Mouse (Mus musculus): ENCODE results near the gene H2-Eb2.

Gene H2-Eb2

DNA sequence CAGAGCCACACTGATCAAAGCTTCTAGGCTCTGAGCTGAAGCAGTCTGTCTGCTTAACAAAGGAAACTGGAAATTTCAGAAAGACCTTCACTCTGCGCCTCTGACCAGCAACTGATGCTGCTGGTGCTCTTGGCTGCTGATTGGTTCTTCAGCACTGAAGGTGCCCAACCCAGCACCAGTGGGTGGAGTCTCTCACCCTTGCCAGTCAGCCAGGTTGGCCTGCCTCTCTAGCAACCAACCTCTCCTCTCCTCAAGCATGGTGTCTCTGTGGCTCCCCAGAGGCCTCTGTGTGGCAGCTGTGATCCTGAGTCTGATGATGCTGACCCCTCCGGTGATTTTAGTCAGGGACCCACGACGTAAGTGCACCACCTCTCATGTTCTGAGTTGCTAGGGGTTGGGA, at the start of gene H2-Eb2:
TSS of gene H2-Eb2 (plus strand) at position 230 of the 400 bp plus-strand sequence.
- DNase-seq (ENCODE audit: low read depth, low spot score) = peak; percentile 91

DNA sequence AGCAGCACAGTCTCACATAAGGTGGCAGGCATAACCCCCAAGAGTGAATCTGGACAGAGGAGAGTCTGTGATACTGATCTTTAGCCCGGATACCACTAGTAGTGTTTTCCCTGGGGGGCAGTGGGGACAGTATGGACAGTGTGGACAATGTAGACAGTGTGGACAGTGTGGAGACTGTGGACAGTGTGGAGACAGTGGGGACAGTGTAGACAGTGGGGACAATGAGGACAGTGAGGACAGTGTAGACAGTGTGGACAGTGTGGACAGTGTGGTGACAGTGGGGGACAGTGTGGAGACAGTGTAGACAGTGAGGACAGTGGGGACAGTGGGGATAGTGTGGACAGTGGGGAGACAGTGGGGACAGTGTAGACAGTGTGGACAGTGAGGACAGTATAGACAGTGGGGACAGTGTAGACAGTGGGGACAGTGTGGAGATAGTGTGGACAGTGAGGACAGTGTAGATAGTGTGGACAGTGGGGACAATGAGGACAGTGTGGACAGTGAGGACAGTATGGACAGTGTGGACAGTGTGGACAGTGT, 44.9 kb upstream of the H2-Eb2 start:
- no peak for DNase-seq (ENCODE audit: low read depth, low spot score)

DNA sequence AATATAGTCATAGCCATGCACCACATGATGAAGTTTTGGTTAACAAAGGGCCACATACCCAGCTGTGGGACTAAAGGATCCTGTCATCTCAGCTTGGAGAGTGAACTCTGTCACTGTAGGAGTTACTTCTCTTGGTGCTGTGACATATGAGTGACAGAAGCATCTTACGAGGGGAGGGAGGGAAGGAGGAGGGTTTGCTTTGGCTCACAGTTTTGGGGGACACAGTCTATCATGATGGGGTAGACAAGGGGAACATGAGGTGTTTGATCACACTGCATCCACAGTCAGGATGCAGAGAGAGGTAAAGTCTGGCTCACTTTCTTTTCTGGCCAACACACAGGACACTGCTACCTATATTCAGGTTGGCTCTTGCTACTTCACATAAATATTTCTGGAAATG, 43.6 kb upstream of the H2-Eb2 start:
- DNase-seq (ENCODE audit: low read depth, low spot score) = no peak

DNA sequence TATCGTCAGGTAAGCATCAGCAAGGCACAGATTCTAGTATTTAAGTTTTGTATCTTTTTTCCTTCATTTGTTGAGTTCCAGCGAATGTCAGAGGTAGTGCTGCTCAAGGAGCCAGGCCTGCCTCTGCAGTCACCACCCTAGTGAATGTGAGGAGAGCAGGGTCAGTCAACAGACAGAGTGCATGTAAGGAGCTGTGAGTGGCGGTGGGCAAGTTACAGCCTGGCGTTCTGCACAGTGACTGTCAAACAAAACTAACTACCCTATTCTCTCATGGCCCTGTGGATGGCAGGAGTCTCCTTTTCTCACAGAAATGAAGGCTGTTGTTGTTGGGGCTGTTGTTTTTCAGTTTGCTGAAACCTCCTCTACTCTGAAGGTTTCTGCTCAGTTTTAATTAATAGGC, 40.1 kb upstream of the H2-Eb2 start:
- DNase-seq (ENCODE audit: low read depth, low spot score) = no peak

DNA sequence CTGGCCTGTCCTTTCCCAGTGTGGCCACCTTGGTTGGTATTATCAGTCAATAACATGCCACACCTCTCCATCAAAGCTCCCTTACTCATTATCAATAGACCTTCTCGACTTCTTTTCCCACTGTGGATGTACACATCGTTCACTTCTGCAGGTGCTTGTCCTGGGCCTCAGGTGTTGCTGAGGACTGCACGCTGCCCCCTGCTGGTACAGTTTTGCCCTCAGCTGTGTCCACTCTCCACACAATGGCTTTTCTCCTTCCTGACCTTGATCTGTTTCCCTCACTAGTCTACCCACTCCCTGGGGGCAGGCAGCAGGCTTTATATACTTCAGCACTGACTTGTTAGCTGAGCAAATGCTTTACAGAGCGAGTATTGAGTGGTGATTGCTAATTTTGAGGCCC, 39.6 kb upstream of the H2-Eb2 start:
- peak; percentile 62 for DNase-seq (ENCODE audit: low read depth, low spot score)

DNA sequence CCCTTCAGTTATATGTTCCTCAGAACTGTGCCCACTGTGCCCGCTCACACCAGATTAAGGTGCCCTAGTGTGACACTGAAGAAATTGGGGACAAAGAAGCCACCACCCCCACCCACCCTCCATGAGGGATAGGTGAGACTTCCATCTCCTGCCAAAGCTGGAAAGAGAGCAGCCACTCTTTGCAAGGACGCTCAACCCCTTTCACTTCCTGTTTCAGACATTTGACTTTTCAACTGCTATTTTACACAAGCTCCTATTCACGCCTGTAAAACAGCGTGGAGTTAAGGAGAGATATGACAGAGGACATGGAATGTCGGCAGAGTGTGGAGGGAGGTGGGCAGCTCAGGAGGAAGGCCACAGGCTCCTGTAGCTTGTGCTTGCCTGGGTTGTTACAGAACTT, 39.0 kb upstream of the H2-Eb2 start:
- no peak for DNase-seq (ENCODE audit: low read depth, low spot score)

DNA sequence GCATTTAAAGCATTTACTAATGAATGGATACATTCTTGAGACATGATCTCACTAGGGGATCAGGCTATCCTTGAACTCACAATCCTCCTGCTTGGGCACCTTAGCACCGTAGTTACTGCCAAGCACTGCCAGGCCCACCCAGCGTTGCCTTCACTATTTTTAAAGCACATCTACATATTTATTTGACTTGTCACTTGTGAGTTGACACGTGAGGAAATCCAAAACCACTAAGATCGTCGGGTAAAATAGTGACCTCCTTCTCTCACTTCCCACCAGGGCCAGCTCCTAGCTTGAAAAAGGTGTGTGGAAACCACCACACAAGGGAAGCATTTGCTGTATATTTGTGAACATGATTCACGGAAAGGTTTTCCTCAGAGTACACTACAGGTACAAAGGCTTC, 38.5 kb upstream of the H2-Eb2 start:
- peak; percentile 79 for DNase-seq (ENCODE audit: low read depth, low spot score)

DNA sequence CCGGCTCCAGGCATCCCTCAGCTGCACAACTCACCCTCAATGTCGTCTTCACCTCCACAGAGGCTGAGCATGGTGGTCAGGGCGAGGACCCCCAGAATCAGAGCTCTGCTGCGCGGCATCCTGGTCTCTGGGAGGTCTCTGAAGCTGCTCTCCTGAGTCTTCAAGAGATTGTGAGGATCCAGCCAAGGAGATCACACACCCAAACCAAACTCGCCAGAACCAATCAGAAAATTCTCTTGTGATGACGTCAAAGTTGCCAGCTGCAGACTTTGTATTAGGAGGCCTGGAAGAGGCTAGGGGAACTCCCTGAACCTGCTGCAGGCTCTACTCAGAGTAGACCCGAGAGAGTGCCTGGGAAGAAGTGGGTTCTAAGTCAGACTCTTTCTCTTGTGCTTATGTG, 37.8 kb upstream of the H2-Eb2 start, which contains the start of gene H2-Aa:
TSS of gene H2-Aa (minus strand) at position 176 of the 400 bp plus-strand sequence.
- DNase-seq (ENCODE audit: low read depth, low spot score) = peak; percentile 92

DNA sequence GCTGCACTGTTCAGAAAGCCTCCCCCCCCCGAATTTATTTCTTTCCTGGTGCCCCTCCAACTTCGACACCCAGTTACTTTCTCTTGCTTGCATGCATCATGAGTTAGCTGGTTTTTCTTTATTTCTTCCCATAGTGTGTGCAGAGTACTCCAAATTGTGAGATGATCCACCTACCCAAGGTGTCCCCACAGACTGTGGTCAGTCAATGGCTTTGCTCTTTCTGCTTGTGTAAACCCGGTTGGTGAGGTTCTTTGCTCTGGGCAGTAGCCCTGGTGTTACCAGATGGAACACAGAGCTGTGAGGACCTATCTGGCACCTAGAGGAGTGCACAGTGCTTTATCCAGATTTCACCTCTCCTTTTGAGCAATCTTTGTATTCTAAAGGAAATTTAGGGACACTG, 37.3 kb upstream of the H2-Eb2 start:
- DNase-seq (ENCODE audit: low read depth, low spot score) = no peak

DNA sequence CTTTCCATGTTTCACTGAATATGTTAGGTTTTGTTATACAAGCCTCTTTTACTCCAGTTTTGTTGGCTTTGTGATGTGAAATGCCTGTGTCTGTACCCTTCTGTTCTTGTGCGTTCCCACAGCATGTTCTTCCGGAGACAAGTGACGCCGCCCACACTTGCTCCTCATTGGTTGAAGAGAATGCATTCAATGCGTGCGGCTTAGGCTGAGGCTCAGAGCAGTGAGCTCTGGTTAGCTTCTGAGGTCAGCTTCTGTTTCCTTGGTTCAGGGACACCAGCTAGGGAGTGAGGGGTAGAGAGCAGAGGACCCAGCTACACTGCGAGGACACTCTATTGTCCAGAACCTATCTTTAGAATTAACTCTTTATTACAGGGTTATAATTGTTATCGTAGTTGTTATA, 33.9 kb upstream of the H2-Eb2 start:
- DNase-seq (ENCODE audit: low read depth, low spot score) = peak; percentile 94

DNA sequence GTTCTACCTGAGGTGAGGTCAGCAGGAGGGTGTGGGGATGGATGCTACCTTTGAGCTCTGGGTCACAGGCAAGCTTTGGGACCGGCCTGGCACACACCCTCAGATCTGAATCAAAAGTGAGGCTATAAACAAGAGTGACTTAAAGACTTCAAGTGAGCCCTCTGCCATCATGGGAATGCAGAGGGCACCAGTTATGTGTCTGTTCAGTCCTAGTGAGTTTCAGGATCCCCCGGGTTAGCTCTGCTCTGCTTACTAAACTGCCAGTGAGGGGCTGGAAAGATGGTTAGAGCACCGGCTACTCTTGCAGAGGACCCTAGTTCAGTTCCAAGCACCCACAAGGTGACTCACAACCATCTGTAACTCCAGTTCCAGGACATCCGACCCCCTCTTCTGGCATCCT, 32.9 kb upstream of the H2-Eb2 start:
- peak; percentile 52 for DNase-seq (ENCODE audit: low read depth, low spot score)

DNA sequence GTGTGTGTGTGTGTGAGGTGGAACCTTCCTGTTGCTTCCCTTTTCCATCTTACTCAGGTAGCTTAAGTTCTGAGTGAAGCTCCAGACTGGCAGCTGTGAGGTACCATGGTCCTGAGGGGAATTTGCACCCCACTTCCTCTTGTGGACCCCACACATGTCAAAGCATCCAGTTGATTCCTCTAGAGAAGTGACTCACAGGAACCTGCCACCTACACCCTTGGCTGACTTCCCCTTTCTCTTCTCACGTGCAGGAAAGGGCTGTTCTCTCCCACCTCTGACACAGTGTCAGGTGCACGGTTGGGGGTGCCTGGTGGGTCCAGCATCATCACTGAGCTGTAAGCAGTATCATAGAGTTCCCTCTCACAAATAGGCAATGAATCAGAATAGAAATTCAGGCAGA, 31.9 kb upstream of the H2-Eb2 start:
- peak; percentile 94 for DNase-seq (ENCODE audit: low read depth, low spot score)

DNA sequence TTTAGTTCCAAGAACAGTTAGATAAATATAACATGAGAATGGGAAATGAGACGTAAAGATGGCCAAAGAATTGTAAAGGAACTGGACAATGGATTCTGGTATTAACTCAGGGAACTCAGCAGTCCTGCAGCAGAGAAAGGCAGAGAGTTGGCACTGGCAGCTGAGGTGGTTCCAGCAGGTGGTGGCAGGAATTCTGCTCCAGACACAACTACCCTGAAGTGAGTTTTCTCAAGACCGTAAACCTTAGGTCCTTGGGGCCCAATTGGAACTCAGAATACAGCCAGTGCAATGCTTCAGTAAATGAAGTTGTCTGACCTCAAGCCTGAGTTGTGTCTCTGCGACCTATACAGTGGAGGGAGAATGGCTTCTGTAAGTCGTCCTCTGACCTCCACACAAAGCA, 31.2 kb upstream of the H2-Eb2 start:
- DNase-seq (ENCODE audit: low read depth, low spot score) = peak; percentile 46

DNA sequence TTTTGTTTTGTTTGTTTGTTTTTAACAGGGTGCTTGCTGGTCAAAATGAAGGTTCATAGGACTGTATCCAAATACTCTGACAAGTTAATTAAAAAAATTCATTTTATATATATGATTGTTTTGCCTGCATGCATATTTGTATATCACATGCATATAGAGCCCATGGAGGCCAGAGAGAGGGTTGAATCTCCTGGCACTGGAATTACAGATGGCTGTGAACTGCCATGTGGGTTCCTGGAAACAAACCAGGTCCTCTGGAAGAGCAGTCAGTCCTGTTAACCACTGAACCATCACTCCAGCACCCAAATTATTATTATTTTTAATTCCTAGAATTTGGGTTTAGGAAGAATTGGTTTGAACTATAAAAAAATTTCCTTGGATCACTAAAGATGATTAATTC, 30.2 kb upstream of the H2-Eb2 start:
- DNase-seq (ENCODE audit: low read depth, low spot score) = no peak

DNA sequence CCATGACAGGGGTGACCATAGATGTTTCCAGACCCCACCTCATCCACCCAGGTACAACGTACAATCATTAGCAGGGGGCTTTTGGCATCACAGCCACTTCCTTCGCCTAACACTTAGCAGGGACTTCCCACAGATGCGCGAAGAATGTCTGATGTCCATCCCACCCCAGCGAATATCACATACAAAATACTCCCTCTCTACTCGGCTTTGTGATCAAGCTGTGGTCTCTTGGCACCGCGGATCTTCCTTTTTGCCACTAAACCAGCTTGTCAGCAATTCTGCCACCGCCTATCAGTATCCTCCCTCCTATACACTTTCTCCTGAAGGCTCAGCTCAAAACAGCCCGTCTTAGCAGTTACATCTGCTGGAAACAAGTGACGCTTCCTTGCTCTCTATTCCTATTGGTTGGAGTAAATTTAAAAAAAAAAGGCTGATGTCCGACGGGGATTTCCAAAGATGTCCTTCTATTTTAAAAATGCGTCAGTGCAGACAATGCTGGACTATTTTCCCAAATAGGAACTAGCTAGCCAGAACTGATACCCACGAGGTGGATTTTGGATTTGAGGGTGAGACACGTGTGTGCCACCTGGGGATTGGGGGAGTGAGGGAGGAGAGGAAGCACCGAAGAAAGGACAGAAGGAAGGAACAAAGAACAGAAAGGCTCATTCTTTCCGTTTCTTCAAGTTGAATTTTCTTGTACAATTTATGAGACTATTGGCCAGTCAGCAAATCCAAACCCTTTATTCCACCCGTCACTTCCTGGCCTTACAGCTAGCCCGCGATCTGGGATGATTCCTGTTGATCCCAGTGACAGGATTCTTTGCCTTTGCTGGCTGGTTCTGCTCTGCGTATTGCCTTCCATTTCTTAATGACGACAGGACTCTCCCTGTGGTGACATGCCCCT, 29.3 kb upstream of the H2-Eb2 start:
- peak; percentile 96 for DNase-seq (ENCODE audit: low read depth, low spot score)

DNA sequence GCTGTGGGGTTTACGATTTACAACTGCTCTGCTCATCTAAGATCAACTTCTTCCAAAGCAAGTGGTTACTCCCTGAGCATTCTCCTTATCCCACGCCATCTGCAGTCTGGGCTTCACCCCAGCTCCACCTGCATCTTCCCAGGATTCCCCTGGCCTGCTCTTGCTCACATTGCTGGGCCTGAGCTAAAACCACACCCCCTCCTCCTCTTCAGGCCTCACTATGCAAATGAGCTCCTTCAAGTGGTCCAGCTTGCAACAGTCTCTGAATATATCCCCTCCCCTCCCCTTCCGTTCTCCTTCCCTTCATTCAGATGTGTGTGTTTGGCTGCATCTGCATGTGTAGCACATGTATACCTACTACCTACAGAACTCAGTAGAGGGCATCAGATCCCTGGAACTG, 26.1 kb upstream of the H2-Eb2 start:
- peak; percentile 91 for DNase-seq (ENCODE audit: low read depth, low spot score)

DNA sequence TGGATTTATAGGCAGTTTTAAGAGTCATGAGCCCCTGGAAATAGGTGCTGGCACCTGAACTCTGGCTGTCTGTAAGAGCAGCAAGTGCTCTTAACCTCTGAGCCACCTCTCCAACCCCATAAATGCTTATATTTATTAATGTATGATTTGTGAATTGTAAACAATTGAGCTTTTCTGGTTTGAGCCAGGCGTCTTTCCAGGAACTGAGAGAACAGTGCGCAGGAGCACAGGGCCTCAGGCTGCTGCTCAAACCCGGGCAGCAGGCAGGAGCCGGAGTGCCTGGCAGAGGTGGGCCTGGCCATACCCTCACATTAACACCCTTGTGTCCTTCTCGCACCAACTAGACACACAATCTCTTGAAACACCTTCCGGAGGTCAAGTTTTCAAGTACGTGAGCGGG, 25.4 kb upstream of the H2-Eb2 start:
- DNase-seq (ENCODE audit: low read depth, low spot score) = peak; percentile 79

DNA sequence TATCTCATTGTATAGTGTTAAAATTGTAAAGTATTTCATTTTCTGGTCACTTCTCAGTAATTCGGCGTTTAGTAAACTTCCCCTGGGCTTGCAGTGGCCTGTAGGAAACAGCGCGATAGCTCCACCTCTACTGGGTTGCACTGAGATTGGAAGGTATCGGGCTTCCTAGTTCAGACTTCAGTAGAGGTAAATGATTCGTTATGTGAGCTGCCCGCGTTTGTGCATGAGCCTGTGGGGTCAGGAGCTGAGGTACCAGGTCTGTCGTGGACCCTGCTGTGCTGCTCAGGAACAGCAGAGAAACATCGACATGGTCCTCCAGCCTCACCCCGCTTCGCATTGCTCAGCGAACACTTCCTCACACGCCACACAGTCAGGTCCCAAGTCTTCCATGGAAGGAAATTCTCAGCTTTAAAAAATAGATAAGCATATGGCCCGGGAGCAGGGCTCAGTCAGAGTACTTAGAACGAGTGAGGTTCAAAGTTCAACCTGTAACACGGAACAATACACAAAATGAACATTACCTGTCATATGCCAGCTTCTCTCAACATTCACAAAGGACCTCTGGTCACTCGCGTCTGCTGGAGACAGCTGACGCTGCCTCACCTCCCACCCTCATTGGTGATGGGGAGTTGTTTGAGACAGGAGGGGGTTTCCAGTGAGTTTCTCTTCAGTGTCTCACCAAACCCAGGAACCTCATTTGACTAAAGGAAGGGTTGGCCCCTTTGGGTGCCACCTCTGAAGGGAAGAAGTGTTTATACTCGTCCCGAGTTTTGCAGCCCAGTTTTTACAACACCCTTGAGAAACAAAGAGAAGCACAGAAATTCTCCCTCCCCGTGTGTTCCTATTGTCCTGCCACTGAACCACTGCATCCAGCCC, 24.5 kb upstream of the H2-Eb2 start:
- DNase-seq (ENCODE audit: low read depth, low spot score) = peak; percentile 94

DNA sequence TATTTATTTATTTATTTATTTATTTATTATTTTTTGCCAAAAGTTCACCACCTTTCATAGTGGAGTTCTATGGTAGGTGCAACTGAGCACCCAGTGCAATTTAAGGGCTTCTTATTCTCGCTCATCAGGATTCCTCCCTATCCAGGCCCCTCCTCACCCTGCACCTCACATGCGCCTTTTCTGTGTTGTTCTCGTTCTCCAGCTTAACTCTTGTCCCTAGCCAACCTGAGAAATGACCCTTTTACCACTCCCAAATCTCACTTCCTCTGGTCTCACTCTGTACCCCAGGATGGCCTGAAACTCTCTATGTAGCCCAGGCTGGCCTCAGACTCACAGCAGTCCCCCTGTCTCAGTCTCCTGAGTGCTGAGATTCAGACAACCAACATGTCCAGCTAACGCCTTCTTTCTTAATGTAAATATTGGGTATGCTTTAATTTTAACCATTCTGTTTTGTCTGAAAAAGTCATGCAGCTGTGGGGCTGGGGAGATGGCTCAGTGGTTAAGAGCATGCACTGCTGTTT, 23.7 kb upstream of the H2-Eb2 start:
- DNase-seq (ENCODE audit: low read depth, low spot score) = peak; percentile 57

DNA sequence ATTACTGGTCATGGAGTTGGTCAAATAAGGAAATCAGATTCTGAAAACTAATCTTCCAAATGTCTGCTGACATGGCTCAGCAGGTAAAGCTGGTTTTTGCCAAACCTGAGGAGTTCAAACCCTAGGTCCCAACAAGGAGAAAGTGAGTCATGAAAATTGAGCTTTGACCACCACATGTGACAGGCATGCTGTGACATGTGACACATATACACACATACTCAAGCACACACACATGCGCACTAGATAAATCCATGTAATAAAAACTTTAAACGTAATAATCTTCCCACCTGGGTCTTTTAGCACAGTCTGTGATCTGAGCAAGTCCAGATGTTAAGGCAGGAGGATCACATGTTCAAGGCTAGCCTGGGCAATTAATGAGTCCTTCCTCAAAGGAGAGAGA, 21.7 kb upstream of the H2-Eb2 start:
- DNase-seq (ENCODE audit: low read depth, low spot score) = no peak

DNA sequence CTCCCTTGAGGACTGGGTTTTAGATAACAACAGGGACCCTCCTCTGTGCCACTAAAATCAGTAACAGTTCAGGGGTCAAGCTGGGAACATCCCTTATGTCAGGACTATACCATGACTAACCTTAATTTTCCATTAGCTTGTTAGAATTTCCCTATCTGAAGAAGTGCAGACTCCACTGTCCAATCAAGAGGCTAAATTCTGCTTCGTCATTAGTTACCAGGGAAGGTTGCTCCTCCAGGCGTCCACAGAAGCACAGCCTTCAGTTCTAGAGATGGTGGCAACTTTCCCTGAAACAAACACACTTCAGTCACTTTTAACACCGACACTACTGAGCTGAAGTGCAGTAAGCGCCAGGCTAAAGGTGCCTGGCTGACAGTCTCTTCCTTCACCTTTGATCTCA, 20.7 kb upstream of the H2-Eb2 start:
- peak; percentile 96 for DNase-seq (ENCODE audit: low read depth, low spot score)
